Mouse (Mus musculus) bone marrow macrophage, adult 2 months (primary cell): Measurements from ENCODE around the gene Sardh.

Source experiments
- CTCF ChIP-seq: IDR thresholded peaks from 2 replicates; pipeline ENCODE4 v1.5.1; 2012; ENCODE audit warnings: low read depth, mild to moderate bottlenecking, low read length, moderate library complexity
- POLR2A ChIP-seq: IDR thresholded peaks from 2 replicates; pipeline ENCODE4 v1.6.1; 2012; ENCODE audit warnings: mild to moderate bottlenecking, low read depth, low read length, borderline replicate concordance

GRCm38 (mm10) chr2:27163851-27164250 lies 84.3 kb downstream of the Sardh start:
- TF ChIP-seq CTCF = no peak
- no peak for TF ChIP-seq POLR2A
